Mouse (Mus musculus): Measurements from ENCODE around the gene Tbc1d16.

The Tbc1d16 gene

DNA sequence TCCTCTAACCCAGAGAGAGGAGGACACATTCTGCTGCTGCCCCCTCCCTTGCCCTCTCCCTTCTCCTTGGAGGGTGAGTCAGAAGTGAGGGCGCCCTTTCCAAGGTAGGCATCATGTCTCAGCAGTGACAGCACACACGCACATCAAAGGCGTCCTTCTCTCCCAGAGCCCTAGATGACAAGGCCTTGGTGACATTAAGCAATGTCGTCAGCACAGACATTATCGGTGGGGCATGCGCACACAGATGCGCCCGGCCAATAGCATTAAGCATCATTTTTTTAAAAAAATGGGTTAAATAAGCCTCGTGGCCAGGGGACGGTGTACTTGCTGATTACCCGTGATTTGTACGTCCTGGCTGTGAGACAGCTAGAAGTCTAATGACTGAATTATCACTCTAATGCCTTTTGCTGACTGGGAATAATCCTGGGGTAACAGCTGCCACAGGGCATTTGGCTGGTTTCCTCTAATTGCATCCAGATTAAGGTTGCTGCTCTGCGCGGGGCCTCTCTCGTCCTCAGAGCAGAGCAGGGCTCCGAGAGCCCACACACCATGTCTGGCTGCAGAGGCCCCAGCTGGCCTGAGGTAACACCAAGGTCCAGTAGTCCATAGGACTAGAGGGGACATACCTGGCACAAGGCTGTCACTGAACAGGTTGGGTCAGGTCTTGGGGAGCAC lies 83.4 kb downstream of the Tbc1d16 start:
- DNase-seq (ENCODE audit: low spot score in 2 of 2) = no peak

DNA sequence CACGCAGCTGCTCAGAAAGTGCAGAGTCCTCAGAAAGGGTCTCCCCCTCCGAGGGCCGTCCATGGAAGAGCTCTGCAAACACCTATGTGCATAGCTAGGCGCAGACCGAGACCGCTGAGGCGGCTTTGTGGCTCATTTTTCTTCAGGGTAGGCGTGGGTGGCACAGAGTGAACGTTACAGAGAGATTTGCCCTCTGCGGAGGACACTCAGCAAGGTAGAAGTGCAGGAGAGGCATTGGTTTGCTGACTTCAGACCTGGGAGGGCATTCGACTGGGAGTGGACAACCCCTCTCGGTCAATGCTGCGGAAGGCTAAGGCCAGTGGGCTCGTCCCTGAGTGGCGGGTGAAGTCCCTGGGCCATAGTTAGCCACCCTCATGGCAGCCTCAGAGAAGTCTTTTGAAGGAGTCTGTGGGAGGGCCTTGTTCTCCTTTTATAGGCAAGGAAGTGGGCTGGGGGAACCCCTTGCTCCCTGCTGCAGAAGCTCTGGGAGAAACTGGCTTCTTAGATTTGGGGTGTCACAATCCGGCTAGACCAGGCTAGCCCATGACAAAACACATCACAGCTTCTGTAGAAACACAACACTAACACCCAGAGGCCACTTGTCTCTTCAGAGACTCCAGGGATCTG lies 84.8 kb downstream of the Tbc1d16 start:
- DNase-seq (ENCODE audit: low spot score in 2 of 2) = no peak

DNA sequence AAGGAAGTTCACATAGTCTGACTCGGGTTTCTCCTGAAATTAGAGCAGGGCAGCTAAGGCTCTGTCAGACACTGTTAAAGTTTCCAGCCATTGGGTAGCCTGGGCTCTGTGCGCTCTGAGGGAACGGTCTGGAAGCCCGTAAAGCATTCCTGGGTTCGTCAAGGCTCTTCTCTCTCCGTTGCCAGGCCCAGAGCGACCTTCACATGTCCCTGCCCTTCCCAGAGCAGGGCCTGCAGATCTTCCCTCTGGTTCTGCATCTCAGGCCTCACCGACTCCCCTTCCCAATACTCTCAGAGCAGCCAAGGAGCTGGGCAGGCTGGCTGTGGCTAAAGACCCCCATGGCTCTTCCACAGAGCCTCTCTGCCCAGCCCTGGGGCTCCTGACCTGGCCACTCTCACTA lies 85.7 kb downstream of the Tbc1d16 start:
- no peak for DNase-seq (ENCODE audit: low spot score in 2 of 2)

DNA sequence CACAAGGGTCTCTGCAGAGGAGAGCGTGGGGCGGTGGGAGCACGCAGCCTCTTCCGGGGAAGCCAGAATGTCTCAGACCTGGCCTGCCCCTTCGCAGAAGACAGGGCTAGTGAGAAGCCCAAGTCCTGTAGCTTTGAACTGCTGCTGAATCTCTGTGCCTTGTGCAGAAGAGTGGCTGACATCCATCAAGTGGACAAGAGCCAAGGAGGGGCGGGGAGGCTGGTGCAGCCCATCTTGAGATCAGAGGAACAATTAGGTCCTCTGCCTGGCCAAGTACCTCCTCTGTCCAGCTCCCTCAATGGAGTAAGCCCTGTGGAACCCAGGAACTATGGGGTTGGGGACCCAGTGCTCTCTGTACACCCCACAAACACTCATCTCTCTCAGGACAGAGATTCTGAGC lies 89.3 kb downstream of the Tbc1d16 start:
- no peak for DNase-seq (ENCODE audit: low spot score in 2 of 2)

DNA sequence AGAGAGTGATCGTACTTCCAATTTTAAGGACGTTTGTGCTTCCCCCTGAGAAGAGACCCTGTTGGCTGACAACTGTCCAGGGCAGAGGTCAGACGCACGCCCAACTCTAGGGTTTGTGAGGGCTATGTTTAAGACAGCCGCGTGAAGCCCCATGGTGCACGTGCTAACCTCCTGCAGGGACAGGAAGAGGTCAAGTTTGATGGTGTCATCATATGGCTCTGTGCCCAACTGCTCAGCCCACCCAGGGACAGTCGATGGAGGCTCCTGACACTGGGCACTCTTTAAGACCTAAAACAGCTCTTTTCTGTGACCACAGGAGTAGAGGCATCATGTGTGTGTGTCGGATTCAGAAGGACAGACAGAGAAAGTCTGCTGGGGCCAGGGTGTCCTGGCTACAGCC lies 90.1 kb downstream of the Tbc1d16 start:
- no peak for DNase-seq (ENCODE audit: low spot score in 2 of 2)

DNA sequence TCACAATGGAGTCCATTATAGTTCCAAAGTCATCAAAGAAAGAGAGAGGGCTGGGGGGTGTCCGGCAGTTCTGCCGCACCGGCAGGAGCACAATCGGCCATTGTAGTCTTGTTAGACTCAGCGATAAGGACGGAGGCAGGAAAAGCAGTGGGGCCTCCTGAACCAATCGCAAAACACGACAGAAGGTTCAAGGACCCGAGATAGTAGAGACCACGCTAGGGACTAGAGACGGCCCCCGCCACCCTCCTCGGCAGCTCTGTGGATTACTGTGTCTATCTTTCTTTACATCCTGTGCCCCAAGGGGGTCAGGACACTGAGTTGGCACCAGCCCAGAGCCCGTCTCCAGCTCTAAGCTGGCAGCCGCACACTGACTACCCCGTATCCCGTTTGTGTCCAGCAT lies 93.7 kb downstream of the Tbc1d16 start:
- no peak for DNase-seq (ENCODE audit: low spot score in 2 of 2)

DNA sequence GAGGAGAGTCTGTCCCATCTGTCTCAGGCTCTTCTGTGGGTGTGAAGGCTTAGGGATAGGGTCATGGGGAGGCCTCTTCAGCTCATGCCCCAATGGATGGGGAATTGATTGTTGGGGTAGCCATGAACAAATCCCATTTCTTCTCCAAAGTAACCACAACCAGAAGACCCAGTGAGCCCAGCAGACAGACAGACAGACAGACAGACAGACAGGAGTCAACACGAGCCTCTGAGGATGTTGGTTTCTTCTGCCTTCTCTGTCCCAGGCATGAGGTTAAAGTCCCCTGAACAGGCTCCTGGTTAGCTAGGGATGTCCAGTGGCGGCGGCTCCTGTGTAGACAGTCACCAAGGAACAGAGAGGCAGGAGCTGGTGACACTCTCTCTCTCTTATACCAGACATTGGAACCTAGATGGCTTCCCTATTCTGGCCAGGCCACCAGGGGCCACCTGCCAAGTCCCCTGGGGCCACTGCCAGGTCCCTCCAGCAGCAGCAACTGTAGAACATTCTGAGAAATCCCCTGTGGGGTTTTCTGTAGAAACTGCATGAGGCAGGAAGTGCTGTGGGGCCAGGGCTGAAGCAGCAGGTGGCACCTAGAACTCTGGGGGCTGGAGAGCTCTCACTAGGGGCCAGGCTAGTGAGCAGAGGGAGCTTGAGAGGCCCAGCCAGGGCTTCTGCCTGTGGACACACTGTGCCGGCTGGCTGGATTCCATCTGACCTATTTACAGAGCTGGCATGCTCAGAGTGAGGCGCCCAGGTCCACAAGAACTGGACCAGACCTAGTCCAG lies 94.7 kb downstream of the Tbc1d16 start:
- peak; percentile 36 to 42 for DNase-seq (ENCODE audit: low spot score in 2 of 2)

DNA sequence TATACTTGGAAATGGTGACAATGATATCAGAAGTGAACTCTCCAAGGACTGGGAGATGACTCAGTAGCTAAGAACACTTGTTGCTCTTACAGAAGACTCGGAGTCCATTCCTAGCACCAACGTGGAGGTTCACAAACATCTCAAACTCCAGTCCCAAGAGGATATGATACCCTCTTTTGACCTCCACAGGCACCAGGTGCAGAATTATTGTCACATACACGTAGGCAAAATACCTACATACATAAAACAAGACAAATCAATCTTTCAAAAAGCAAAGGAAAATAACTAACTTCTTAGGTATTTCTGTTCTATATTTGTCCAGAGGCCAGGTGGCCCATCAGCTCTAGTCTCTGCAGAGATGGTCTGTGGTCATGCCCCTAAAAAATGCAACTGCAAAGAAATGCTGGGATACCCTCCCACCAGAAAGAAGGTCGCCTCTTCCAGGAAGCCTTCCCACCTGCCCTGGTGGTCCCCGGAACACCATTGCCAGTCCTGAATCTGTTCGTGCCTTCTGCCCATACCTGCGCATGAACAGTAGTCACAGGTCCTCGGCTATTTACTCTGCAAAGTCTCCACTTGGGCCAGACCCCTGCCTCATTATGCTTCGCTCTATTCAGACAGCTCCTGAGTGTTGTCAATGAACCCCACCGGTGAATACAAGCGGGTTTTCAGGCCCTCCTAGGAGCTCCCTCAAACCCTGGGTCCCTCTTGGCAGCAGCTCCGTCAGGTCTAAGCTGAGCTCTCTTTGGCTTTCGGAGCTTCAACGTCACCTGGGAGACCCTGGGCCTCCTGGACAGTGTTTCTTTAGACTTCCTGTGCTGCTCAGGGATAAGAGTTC lies 95.9 kb downstream of the Tbc1d16 start:
- no peak for DNase-seq (ENCODE audit: low spot score in 2 of 2)

DNA sequence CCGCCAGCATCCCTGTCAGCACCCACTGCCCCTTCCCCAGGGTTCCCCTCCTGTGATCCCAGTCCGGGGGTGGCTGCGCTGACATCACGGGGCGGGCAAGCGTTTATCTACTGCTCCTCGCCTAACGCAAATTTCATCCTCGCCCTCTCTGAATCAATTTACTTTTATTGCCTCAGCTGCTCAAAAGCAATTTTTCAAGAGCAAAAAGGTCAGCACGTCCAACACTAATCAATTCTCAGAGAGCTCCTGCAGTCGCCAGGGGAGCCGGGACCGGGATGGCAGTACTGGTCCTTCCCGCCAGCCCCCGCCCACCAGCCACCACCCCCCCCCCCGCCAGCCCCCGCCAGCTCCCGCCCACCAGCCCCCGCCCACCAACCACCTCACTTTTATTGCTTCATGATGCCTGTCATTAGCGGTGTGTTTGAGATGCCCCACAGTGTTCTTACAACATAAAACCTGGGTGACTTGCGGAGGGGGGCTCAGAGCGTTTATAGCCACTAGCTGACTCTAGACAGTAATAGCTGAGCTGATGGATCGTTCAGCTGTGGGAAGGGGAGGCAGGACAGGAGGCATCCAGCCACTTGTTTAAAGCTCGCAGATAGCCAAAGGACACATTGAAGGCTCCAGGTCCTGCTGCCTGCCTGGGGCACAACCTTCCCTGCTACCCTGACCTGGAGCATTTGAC lies 98.1 kb downstream of the Tbc1d16 start:
- no peak for DNase-seq (ENCODE audit: low spot score in 2 of 2)

DNA sequence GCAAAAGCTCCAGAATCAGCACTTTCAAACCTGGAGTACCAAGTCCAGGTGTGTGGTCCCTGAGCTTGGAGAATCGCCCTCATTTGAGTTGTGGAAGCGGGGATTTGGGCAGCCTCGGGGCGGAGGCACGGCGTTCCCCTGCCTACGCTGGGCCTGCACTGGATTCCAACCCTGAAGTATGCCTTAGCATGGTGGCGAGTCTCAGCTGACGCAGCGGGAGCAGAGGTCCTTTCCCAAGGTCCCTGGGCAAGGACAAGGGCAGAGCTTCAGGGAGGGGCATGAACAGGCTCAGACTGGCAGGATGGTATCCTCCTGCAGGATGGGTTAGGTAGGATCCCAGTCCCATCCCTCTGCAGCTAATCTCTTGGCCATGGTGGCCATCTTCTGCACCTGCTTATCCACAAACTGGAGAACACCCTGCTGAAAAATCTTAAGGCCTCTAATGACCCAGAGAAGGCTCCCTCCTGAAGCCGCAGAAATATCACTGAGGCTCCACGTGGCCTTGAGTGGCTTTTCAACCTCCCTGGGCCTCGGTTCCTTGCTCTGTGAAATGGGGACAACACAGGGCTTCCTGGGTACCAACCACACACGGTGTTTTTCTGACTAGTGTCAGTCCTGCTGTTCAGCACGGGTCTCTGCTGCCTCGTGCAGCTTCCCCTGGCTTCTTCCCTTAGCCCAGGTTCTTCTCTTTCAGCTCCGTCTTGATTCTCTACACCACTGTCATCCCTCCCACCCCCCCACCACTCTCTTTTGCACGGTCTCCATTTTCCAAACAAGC lies 98.8 kb downstream of the Tbc1d16 start:
- no peak for DNase-seq (ENCODE audit: low spot score in 2 of 2)

DNA sequence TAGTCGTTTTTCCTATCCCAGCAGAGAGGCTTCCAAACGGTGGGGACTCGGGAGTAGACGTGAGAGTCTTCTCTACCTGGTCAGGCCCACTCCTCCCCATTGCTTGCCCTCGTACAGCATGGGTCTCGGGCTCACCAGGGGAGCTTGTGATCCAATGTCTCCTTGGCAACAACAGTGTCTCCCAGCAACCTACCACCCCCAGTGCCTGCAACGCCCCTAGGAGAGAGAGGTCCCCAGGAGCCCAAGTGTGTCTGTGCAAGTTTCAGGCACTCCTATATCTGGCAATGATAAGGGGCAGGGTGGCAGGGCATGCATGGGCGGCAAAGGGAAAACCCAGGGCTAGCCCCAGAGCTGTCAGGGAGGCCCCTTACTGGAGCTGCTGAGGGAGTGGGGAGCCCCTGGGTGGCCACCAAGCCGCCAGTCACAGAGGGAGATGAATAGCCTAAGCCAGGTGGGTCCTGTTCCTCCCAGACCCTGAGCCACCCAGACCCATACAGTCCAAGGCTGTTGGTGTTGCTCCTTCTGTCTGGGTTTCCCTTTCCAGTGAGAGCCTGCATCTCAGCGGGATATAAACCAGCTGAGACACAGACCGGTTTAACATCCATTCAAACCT lies 99.5 kb downstream of the Tbc1d16 start:
- DNase-seq (ENCODE audit: low spot score in 2 of 2) = no peak

DNA sequence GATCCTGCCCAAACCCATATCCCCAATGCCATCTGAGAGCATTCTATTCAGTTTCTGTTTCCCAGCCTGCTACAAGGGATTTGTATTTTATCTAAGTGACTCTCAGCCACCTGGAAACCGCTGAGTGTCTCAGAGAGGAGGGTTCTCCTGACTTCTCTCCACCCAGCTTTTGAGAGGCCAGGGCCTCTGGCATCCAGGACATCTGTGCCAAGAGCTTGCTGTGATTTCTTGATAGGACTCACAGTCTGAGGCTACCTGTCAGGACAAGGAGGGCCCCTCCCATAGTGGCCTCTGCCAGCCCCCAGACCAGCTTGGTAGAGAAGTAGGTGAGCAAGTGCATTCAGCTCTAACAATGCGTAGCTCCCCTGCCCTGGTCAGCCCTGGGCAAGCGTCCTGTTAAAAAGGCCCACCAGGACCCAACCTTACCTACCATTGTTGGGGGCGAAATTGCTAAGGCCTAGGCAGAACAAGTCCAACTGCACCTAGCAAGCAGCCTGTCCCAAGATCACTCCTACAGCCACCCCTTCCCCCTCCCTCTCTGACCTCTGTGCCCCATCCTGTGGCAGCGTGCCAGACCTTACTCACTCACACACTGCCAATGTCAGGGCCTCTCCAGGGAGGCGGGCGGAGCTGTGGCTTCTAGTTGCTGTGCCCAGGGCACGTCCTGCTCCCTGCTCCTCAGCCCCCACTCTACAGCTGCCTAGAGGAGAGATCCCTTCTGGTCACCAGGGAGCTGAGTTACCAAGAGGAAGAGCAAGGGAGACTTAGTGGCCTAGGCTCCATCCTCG lies 100.4 kb downstream of the Tbc1d16 start:
- DNase-seq (ENCODE audit: low spot score in 2 of 2) = no peak

DNA sequence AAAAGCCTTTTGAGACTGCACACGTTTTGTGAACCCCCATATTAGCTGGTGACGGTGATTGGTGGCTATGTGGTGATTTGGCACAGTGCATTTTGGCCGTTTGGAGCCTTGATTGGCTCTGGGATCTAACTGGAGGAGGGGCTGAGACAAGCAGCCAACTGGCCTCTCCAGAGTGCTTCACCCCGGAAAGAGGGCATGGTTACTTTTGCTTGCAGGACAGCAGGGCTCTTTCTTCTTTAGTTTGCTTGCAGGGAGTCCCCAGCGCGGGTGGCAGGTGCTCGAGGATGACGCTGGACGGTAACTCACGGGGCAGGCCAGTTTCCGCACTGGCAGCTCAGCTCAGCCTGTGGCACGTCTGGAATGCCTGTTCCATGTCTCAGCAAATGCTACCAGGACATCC lies 101.2 kb downstream of the Tbc1d16 start:
- DNase-seq (ENCODE audit: low spot score in 2 of 2) = no peak

DNA sequence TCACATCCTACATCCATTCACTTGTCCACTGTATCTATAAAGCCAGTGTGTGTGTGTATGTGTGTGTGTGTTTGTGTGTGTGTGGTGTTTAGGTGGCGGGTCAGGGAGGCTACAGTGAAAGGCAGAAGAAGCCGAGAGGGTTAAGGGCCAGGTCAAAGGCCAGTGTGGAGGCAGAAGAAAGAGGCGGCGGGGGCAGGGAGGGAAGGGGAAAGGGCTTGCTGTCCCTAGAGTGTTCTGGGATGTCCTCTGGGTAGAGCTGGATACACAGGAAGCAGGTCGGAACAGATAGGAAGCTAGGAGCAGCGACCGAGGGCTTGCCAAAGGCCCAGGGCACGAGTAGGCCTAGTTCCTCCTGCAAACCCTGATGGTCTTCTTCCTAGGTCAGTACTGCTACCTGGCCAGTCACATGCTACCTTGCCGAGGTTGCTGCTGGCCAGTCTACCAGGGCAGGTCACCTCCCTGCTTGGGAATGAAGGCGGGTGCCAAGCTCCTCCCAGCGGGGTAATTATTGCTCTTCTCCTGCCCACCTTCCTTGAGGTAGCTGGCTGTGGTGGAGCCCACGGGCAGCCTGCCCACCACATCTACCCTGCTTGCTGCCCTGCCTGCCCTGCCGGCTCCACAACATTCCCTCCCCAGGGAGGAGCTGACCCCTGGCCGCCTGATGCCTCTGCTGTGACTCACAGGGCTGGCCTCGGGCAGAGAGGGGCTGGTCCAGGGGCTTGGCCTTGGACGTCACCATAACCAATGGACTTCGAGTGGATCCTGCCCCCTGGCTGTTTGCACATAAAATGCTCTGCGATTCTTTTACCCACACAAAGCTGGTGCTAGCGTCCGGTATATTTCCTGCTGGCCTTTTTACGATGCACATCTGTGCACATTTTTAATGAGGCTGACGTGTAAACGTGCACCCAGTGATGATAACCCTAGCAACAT lies 102.1 kb downstream of the Tbc1d16 start:
- peak; percentile 21 to 39 for DNase-seq (ENCODE audit: low spot score in 2 of 2)

DNA sequence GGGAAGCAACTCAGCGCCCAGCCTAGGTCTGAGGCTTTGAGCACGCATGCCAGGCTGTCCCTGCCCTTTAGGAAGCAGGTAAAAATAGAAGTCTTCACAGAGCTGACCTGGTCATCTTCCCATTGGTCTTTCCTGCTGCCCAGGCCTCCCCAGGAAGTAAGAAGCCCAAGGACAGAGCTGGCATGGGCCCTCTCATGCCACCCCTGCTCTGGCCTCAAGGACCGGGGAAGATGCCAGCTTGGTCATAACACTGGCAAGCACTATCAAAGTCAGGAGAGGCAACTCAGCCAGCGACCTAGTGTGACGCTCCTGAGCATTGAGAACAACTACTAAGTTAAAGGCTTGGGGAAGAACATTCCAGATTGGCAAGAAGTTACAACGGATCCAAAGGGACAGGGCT lies 103.8 kb downstream of the Tbc1d16 start:
- DNase-seq (ENCODE audit: low spot score in 2 of 2) = no peak

DNA sequence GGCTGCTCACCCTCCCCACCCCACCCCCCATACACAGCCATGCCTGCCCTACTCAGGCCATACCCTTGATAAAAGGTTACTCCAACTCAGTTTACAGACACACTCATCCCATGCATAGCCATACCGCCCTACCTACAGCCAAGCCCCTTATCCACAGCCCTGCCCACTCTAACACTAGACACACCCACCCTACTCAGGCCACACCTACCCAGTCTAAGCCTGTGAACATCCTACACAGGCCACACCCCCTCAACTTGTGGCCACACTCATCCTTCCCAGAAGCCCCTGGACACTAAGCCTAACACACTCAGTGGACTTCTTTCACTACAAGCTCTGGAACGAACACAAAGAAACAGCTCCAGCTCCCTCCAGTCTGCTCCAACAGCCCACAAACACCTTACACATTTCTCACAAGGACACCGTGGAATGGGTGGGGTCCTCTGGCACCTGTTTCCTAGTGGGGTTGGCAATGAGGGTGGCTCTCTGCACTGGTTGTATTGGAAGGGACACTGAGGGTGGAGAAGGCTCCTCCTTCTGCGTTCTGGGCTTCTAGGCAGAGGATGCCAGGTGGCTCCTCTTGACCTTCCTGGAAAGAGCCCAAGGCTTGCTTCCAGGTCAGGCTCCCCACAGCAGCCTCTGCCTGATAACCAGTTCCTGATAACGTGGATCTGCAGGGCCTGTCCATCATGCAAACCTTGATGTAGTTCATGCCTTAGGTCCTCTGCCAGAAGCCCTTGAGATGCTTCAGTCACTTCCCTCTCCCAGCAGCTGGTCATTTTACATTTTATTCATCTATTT lies 104.6 kb downstream of the Tbc1d16 start:
- no peak for DNase-seq (ENCODE audit: low spot score in 2 of 2)

DNA sequence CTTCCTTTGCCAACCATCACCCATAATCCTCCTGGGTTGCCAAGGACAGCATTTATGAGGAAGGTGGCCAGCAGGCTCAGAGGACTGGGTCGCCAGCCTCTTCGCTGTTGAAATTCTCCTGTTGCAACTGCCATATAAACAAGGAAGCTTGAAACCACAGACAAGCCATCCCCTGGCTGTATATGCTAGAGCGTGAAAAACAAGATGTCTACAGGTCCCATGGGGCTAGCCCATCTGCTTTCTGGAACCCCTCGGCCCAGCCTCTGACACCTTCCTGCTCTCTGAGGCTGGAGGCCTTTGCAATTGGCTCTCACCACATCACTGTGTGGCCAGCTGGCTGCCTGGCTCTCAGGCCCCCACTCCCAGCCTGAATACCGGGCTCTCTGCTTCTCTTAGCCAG lies 105.9 kb downstream of the Tbc1d16 start:
- no peak for DNase-seq (ENCODE audit: low spot score in 2 of 2)

DNA sequence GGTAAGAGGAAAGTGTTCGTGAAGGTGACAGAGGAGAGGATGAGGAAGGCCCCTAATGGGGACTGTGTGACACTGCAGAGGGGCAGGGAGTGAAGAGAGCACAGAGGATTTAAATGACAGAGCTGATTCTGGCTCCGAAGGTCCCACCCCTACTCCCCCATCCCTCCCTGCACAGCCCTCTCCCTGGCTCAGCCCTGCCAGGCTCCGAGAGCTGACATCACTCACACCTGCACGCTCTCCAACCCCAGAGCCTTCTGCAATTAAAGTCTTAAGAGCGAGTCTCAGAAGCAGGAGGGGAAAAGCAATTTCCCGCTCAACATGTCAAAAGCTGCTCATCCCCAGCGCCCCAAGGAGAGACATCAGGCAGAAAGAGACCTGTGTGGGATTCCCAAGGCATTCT lies 109.4 kb downstream of the Tbc1d16 start:
- DNase-seq (ENCODE audit: low spot score in 2 of 2) = no peak

All from right cerebral cortex, adult 2 months (tissue).